Mouse (Mus musculus): ENCODE results near the gene Hes2.

DNA sequence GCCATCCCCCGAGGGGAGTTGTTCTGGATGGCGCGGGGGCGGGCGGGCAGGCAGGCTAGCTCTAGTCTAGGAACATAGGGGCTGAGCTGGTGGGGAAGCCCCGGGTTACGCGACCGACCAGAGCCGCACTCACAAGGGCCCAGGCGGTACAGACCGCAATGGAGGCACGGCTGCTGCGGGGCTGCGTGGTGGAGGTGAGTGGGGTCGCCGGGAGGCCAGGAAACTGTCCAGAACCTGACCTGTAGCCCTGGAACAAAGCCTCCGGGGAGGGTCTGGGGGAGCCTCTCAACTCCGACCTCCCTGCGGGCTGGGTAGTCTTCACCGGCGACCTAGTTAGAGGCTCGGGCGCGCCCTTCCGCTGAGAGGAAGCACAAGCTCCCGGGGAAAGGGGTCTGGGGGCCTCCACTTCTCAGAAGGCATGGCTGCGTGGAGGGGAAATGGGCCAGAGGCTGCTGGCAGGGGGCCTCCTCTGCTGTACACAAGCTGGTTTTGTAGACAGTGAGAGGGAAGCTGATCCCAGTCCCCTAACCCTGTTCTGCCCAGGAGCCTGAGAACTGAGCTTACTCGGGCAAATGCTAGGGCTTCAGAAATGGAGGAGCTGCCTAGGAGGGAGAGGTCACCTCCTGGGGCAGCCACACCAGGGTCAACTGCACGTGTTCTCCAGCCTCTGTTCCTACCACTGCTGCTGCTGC, 42.6 kb upstream of the Hes2 start, which contains the start of gene Tnfrsf25:
- no peak for TF ChIP-seq CTCF (IDR thresholded peaks at IDR 0.05; ENCODE audit: low read depth)
- TF ChIP-seq EP300 (IDR thresholded peaks at IDR 0.05; ENCODE audit: low read depth) = no peak
